34 mouse cellular contexts compared by ENCODE assay signal in genomic region chr8:66209553-66209952, GRCm38 (mm10).
"Had no signal": no experiment of that assay in that cellular context is flagged by ENCODE, and none has a peak within 500 bp of the region (broad histone marks: within the 10 kb centered on the region; RNA-seq: fewer than 3 reads in every experiment).

No protein-coding gene starts in this region.

- DNase-seq: heart, postnatal 10 days; heart, postnatal 14 days; heart, postnatal 36 days; heart, postnatal 4 days; kidney, adult 11 months; kidney, adult 18-20 months; kidney, adult 2 months; kidney, adult 8-10 months; kidney, adult 9 months; kidney, postnatal 10 days; kidney, postnatal 14 days; kidney, postnatal 25 days; kidney, postnatal 36 days; kidney, postnatal 4 days; layer of hippocampus, adult 9-11 months; layer of hippocampus, postnatal 36 days had no signal

- H3K4me1 ChIP-seq: heart, embryonic 12.5 days; heart, embryonic 13.5 days; heart, embryonic 15.5 days; hindbrain, embryonic 10.5 days; hindbrain, embryonic 12.5 days; hindbrain, embryonic 13.5 days; hindbrain, embryonic 15.5 days; intestine, embryonic 15.5 days; kidney, embryonic 15.5 days had no signal

- H3K27me3 ChIP-seq: heart, embryonic 12.5 days; heart, embryonic 13.5 days; heart, embryonic 15.5 days; hindbrain, embryonic 12.5 days; hindbrain, embryonic 13.5 days; hindbrain, embryonic 15.5 days; intestine, embryonic 15.5 days; kidney, embryonic 15.5 days had no signal

- ATAC-seq: hindbrain, embryonic 16.5 days; hindbrain, postnatal 0 days; inflammation-experienced regulatory T-cells, adult 6 months; intestine, embryonic 15.5 days; intestine, embryonic 16.5 days; intestine, postnatal 0 days had no signal

- H3K36me3 ChIP-seq: heart, embryonic 12.5 days; heart, embryonic 13.5 days; heart, embryonic 15.5 days; hindbrain, embryonic 10.5 days; hindbrain, embryonic 12.5 days; hindbrain, embryonic 13.5 days; hindbrain, embryonic 15.5 days; intestine, embryonic 15.5 days; kidney, embryonic 15.5 days had no signal

- H3K4me3 ChIP-seq: heart, embryonic 12.5 days; heart, embryonic 13.5 days; heart, embryonic 15.5 days; hindbrain, embryonic 10.5 days; hindbrain, embryonic 12.5 days; hindbrain, embryonic 13.5 days; hindbrain, embryonic 15.5 days; intestine, embryonic 15.5 days; kidney, embryonic 15.5 days; layer of hippocampus, adult 2 months; left cerebral cortex, adult 2 months had no signal

- H3K9me3 ChIP-seq: heart, embryonic 12.5 days; heart, embryonic 13.5 days; heart, embryonic 15.5 days; hindbrain, embryonic 10.5 days; hindbrain, embryonic 12.5 days; hindbrain, embryonic 13.5 days; hindbrain, embryonic 15.5 days; intestine, embryonic 15.5 days; kidney, embryonic 15.5 days had no signal

- H3K27ac ChIP-seq: heart, embryonic 13.5 days; heart, embryonic 15.5 days; hindbrain, embryonic 10.5 days; hindbrain, embryonic 12.5 days; hindbrain, embryonic 13.5 days; hindbrain, embryonic 14.5 days; hindbrain, embryonic 15.5 days; hindbrain, postnatal 0 days; intestine, embryonic 15.5 days; kidney, embryonic 15.5 days; kidney, postnatal 0 days; layer of hippocampus, adult 2 months; left cerebral cortex, adult 2 months had no signal

- H3K4me2 ChIP-seq: heart, embryonic 12.5 days; heart, embryonic 13.5 days; heart, embryonic 15.5 days; hindbrain, embryonic 12.5 days; hindbrain, embryonic 13.5 days; hindbrain, embryonic 14.5 days; hindbrain, embryonic 15.5 days; intestine, embryonic 15.5 days; kidney, embryonic 15.5 days had no signal

- H3K9ac ChIP-seq: heart, embryonic 12.5 days; heart, embryonic 13.5 days; heart, embryonic 15.5 days; hindbrain, embryonic 12.5 days; hindbrain, embryonic 13.5 days; hindbrain, embryonic 14.5 days; hindbrain, embryonic 15.5 days; intestine, embryonic 15.5 days; kidney, embryonic 15.5 days had no signal
